Mouse (Mus musculus) c-Kit-positive CD71-negative TER-119-negative erythroid progenitor cells, embryonic 14.5 days (primary cell): ENCODE data around the gene St8sia1.

Source experiments
- DNase-seq: peaks from one replicate; pipeline ENCODE4 v3.0.0-alpha.2; 2013; ENCODE audit warnings: low read depth

The St8sia1 gene

DNA sequence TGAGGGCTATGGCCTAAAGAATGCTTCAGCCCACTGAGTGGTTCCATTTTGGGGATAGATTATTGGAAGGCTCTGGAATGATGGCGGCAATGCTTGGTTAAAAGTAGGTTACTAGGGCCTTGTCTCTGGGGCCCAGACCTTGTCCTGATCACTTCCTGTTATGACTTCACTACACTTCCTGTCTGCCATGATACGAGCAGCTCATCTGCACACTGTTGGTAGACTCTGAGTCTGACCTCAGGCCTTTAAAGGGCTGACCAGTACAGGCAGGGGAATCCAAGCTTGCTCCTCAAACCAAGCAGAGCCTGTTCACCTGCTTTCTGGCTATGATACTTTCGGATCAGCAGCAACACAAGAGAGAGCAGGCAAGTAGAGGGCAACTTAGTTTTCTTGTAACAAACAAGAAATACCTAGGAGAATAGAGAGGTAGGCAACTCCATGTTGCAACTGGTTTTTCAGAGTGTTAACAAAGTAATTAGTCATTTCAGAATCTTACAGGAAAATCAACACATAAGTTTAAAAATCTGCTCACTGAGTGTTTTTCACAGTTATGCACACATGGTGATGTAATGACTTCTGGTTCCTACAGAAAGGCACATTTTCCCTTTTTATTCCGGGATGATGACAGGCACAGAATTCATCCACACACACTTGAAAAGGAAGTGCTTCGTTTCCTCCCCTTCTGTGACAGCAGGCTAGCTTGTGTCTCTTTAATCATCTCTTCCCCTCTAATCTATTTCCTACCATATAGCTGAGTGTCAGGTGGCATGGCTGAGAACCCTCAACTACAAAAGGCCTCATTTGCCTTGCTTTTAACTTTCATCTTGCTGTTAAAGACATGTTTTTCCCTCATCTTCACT is 55.1 kb downstream of the St8sia1 start:
- no peak for DNase-seq

DNA sequence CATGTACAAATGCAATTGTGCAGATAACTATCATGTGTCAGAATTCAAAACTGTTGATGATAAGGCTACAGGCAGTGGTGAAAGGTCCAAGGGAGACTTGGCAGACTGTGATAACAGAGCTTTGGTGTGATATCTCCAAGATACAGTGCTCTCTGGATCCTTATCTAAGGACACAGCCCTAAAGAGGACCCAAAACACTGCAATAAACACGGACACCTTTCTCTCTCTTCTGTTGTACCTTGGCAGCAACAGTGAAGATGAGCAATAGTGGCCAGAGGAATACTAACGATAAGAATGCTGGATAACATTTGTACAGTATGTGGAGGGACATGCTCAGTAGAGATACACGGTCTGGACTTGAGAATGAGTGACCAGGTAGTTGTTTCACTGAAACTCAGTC is 55.8 kb downstream of the St8sia1 start:
- DNase-seq = no peak

DNA sequence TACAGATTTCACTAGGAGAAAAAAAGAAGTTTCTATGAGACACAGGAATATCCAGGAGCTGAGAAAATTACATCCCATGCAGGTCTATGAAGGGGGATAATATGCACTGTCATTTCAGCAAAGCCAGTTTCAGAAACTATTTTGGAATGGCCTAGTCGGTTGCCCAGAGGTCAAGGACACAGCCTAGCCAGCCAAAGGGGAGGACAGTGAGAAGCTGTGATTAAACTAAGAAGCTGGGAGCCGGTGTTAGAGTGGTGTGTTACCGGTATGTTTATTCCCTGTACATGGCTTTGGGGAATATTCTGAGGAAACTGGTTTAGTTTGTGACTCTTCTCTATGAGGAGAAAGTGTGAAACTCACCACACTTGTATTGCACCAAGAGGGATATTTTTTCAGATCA is 68.9 kb downstream of the St8sia1 start:
- DNase-seq = no peak

DNA sequence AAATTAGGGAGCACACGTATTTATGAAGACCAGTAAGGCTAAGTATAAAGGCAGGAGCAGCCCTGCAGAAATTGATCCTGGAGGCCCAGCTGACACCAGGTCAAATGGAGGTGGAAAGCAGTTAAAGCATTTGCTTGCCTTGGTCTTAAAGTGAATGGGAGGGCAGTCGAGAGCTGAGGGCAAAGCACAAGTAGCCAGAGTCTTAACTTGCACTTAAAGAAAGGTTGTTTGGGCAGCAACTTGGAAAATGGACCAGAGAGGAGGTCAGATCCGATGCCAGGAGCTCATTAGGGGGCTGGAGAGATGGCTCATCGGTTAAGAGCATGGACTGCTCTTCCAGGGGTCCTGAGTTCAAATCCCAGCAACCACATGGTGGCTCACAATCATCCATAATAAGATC is 70.5 kb downstream of the St8sia1 start:
- no peak for DNase-seq

DNA sequence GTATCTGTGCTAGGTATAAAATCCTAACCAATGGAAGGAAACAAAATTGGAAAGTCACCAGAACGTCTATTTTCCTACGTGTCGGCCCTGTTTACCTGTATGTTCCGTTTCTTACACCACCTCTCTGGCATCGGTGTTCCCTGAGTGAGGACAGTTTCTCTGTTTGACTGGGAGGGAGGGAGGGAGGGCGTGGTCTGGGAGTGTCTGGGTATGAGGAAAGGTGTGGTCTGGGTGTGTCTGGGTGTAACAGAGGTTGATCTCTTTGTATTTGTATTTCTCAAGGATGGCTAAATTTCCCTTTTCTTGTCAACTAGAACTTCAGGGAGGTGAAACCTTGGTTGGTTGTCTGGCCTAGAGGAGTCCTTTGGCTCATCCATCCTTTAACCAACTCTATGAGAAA is 73.9 kb downstream of the St8sia1 start:
- no peak for DNase-seq

DNA sequence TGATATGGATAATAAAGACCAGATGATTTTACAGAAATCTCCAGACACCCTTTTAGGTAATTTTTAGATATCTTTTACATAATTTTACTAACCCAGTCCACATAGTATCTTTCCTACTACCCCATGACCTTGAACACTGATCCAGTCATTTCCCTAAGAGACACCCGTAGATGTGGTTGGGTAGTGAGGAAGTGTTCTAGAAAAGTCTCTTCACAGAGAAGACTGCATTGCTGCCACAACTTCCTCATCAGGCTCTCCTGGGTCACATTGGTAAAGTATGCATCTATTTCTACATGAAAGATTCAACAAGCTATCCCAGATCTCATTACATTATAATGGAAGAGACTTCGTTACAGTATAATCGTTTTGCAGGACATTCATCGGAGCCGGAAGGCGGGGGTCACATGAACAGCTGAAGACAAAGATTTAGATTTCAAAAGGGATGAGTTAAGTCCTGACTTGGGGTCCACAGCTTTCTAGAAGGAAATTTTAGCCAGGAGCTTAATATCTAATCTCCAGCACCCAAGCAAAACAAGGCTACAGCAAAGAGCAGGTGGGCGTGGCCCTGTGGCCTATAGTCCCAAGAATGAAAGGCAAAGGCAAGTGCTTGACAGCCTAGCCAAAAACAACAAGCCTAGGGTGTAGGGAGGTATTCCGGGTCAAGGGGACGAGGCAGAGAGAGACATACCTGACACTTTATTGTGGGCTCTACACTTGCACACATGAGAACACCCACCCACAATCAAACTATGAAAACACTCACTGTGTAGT is 75.1 kb downstream of the St8sia1 start:
- DNase-seq = no peak

DNA sequence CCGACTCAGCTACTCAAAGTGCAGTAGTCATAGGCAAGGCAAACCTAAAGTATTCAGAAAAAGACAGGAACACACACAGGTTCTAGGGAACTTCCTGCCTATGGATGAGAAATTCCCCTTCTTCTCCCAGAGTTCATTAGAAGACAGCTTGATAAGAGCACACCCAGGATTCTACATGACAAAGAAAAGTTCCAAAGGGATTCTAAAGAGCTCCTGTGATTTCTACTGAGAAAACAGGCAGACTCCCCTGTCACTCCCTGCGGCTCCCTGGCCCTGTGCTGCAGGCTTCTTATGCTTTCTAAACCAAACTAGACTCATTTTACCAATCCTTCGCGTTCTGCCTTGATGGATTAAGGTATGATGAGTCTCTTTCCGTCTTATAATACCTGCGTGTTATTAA is 75.9 kb downstream of the St8sia1 start:
- DNase-seq = no peak

DNA sequence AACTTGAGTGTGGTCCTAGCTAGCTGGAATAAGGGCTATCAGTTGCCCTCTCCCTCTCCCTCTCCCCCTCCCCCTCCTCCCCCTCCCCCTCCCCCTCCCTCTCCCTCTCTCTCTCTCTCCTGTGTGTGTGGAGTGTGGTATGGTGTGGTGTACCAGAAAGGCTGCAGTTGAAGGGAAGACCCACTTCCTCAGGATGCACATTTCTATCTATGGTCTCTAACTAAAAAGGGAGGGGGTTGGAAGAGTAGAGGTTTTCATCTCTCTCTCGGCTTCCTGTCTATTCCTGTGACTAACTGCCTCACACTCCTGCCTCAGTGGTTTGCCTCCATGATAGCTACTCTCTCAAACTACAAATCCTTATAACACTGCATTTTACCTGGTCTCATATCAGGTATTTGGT is 76.9 kb downstream of the St8sia1 start:
- DNase-seq = no peak

DNA sequence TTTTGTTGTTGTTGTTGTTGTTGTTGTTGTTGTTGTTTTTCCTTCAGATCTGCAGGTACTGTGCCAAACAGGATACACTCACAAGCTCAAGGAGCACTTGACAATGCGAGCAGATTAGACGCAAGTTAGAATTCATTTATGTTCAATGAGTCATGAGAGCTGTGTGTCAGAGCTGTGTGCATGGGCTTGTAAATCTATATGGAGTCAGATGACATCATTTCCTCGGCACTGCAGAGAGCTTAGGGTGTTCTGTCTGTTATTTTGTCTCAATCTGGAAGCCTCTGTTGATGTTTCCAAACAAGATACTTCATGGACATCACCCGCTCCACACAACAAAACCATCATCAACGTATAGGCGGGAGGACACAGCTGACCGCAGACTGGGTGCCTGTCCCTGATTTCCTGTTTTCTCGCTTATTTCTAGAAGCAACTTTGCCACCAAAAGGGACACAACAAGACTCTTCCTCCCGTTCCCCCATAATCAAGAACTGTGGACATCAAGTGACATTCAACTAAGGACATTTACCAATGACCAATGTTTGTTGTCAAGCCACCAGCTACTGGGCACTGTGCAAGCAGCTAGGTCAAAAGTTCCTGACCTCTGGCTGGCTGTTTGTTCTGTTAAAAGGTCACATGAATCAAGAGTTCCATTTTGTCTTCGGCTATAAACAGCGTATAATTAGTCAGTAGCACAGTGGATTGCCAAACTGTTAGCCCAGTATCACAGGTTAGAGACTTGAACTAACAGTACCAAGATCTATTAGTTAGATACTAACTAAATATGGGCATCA is 78.7 kb downstream of the St8sia1 start:
- no peak for DNase-seq

DNA sequence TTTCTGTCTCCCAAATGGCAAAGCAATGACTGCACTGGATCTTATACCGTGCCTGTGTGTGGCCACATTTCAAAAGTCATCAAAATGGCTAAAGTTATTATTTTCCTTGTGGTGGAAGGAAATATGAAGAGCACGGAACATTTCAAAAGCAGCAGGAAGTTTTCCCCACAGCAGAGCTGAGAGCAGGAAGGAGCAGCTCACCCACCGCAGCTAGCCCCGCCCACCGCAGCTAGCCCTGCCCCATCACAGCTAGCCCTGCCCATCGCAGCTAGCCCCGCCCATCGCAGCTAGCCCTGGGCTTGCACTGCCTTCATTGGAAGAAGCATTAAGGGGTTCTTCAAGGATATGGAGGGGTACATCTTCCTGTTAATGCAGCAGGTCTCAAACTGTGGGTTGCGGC is 80.1 kb downstream of the St8sia1 start:
- DNase-seq = no peak

DNA sequence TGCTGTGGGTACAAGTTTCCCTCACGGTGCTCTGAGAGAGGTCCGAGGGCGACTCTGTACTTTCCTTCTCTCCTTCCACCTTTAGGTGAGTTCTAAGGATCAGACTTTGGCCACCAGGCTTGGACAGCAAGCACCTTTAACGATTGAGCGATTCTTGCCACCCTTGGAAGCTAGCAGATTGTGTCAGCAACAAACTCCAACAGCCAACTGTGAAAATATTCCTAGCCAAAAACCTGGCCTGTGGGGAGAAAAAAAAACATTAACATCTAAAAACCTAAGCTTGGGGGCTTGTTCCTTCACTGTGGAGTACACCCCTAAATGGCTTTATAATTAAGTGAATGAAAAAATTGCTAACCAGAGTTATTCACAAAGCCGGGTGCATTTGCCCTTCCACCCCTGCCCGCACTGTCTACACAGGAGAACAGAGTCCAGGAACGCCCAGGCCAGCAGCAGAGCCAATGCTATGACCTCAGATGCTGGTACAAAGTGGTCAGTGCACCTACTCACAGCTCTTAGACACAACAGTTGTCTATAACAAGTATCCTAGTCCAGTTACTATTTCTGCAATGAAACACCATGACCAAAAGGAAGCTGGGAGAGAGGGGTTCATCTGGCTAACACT is 83.3 kb downstream of the St8sia1 start:
- DNase-seq = no peak

DNA sequence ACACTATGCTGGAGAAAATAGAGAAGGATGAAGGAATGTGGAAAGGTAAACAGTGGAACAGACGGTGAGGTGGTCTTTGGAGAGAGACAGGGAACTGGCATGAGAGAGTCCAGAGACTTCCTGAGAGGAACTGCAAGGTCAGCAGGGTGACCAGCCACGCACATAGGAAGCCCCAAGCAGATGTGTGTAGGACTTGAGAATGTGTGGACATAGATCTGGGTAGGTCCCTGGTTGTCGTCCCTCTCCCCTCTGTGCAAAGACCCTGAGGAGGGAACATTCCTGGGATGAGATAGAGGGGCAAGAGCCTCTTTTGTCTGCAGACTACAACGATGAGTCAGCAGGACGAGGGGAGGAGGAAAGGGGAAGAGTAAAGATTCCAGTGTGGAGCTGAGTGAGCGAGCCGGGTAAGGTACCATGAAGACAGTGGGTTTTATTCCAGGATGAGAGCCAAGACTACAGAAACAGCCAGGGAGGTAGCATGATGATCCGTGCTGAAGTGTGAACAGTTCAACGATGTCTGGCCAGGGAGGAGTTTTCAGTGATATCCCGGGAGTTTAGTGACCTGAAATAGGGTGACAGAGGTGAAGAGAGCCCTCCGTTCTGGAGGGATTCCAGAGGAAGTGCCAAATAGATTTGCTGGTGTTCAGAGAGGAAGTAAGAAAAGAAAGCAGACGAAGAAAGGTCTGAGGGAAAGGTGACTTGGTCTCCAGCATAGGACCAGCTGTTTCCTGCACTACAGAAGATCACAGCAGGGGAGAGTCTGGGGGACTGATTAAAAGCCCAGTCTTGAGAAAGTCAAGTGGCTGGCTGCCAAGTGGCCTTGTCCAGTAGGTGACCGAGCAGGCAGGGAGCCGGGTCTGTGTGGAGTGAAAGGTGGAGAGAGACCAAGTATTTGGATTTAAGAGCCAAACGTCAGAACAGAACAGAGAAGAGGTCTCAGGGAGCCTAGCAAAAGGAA is 85.2 kb downstream of the St8sia1 start:
- no peak for DNase-seq

DNA sequence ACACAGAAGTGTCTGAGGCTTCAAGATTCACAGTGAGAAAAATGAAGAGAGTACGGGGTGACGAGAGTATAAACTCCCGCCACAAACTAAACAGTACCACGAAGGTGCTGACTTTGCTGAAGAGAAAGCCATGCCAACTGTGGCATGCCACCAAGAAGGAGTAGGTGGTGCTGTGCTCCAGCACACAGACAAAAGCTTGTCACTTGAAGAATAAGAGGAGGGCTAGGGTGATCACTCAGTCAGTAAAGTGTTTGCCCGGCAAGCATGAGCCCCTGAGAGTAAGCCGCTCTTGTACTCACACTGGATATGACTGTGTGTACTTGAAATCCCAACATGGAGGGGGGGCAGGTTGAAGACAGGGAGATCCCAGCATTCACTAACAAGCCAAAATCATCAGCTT is 87.0 kb downstream of the St8sia1 start:
- DNase-seq = no peak

DNA sequence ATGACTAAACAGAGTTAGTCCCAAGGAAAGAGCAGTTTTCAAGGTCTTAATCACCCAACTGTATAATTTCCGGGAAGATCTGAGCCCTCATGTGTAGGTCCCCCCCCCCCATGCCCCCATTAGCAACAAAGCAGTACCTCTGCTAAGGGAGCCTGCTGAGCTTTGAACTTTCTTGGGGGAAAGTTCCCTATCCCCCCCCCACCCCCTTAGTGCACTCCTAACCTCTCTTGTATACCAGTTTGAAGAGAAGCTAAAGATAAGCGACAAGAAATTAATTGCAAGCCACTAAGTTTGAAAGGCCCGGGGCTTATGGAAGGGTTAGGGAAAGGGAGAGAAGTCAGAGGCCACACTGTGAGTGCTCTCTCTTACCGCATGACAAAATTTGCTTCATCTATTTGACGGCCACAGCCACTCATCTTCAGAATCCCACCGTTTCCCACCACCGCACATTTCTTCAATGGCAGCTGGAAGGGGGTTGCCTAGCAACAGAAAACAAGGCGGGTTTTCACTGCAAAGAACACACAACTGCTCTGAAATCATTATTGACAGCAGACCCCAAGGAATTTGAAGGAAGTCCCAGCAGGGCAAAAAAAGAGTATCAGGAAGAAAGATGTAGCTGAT is 87.9 kb downstream of the St8sia1 start:
- DNase-seq = no peak

DNA sequence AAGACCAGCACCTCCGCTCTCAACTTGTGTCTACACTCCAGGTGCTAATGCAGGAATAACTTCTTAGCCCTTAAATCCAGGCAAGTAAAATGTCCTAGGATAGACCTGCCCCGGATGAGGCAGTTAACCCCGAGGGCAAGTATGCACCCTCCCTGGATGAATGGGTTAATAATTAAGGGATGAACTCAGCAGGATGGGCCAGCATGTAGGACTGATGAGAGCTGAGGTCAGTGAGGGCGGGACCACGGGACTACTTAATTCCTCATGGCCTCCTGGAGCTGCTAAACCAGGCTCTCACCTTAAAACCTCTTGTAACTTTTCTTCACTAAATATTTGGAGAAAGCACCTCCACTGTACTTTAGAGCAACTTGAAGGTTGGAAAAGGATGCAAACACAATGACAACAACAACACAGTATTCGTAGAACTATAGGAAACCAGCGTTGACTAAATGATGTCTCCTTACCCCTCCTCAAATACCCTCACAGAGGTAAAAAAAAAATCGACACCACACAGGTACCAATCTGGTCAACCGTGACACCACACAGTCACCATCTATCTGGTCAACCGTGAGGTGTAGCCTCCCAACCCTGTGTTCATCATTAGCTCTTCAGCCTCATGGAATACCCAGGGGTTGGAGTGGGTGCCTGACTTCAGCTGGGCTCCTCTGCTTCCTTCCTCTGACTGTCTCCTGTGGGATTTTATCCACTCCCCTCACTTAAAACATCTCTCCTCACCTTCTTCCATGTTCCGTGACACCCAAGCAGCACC is 90.3 kb downstream of the St8sia1 start:
- DNase-seq = no peak

DNA sequence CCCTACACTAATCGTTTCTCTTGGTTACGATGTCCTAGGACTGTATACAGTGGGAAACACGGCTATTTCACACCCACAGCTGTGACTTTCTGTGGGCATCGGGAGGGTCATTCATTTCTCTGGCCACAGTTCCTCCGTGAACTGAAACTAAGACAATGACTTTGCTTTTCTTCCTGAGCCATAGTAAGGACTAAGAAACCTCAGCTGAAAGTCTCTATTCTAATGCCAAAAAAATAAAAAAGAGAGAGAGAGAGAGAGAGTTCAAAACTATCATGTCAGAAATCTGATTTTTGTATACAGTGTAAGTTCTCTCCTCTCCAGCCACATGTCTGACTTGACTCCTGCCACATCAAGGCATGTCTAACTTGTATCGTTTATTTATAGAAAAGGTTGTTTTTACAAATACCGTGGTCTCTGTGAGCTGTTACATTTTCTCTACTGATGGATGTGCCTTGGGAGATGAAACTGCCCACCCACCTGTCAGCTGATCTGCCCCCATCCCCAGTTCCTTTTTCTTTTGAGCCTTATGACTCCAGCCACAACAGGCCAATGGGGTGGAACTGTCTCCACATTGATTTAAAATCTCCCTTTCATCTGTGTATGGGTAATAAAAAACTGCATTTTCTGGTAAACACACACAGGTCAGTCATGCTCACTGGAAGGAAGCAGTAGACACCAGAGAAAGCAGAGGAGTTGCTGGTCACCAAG is 94.4 kb downstream of the St8sia1 start:
- no peak for DNase-seq

DNA sequence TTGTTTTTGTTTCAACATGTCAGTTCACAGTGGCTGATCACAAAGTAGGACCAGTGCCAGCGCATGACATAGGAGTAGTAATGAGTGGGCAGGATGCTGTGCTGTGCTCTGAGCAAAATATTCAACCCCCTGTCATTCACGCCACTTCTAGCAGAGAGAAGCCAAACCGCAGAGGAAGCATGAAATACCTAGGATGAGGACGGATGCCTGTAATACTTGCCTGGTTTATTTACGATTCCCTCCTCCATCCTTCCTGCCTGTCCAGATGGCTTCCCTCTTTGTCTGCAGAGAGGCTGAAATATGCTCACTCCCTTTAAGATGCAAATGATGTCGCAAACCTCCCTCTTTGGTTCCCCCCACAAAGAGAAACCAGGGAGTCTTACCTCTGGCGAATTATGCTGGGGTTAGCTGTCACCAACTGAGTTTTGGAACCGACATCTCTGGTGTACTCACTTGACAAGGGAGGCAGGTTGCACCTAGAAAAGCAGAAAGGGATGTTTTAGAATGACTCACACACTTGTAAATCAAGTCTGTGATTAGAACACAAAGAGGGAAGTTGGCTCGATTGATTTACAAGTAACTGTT is 96.7 kb downstream of the St8sia1 start:
- DNase-seq = peak; percentile 51

DNA sequence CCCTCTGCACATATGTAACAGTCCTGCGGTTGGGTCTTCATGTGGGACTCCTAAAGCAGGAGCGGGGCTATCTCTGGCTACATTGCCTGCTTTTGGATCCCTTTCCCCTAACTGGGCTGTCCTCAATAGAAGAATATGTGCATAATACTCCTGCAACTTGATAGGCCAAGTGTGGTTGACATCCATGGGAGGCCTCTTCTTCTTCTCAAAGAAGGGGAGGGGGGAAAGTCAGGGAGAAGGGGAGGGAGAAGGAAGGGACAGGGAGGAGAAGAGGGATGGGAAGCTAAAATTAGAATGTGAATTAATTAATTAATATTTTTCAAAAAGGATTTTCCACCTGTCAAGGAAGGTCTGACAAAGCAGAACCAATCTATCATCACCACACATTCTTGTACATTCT is 97.2 kb downstream of the St8sia1 start:
- no peak for DNase-seq

DNA sequence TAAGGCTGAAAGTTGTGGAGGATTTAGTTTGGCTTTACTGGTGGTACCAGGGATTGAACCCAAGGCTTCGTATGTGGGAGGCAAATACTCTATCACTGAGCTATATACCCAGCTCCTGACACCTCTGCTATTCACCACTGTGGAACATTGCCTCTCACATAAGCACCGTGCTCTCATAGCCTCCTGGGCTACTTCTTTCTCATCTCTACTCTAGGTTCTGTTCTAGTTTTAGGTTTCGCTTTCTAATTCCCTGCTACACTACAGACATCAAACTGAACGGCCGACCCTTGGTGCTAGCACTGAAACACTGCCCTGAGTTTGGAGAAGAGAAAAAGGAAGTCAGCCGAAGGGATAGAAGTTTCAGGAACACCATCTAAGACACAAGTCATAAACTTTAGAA is 99.1 kb downstream of the St8sia1 start:
- DNase-seq = no peak
